Mouse (Mus musculus) c-Kit-negative CD71-positive TER-119-positive erythroid progenitor cells, embryonic 14.5 days (primary cell): ENCODE data around the gene P4hb.

Experiments used
- DNase-seq: peaks from one replicate; pipeline ENCODE4 v3.0.0-alpha.2; 2013; ENCODE audit warnings: low read depth, low spot score

The P4hb gene

DNA sequence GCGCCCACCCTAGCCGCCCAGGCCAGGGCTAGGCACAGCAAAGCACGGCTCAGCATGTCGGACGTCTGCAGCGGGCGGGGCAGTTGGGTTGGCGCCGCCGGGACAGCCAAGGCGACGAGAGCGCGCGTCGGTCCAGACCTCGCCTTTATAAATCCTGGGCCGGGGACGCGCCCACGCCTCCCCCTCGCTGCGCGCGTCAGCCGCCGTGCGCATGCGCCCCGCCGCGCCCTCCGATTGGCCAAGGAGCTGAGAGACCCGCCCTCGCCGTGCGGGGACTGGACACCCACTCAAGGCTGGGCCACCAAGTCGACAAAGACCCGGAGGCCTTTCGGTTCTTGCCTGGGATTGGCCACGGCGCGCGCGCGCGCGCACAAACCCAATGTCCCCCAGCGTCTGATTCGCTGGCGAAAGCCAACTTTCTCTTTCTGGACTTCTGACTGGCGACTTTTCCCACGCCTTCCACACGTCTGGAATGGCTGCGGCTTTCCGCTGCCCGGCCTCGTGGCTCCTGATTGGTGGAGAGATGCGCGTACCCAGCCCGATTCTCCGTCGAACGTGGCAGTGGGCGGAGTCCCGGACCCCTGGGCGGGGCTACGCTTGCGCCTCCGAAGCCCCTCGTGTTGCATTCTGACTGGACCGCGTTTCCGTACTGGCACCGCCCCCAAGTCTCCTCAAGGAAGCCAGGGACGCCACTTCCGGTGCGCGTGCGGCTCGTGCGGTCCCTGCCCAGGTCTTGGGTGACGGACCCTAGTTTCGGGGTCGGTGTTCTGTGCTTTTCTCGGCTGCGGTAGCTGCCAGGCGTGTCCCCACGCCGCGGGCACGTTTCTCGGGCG lies at the start of gene P4hb:
Gene P4hb, minus strand, starts transcription at position 502 of the 833 bp plus-strand sequence.
- peak; percentile 94 for DNase-seq

DNA sequence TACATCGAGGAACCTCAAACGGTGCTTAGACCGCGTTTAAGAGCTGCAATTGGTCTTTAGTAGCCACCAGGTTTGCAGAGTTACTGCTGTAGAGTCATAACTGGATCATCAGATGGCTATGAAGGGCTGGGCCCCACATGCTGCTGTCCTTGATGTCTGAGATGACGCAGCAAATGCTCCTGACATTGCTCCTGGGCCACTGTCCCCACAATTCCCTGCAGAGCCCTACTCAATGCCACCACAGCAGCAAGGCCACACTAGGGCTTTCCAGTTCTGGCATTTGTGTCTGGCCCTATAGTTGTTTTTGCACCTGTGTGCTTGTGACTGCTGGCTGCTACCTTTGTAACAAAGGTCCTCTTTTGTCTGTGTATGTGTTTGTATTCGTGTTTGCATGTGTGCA lies 49.8 kb upstream of the P4hb start:
- no peak for DNase-seq

DNA sequence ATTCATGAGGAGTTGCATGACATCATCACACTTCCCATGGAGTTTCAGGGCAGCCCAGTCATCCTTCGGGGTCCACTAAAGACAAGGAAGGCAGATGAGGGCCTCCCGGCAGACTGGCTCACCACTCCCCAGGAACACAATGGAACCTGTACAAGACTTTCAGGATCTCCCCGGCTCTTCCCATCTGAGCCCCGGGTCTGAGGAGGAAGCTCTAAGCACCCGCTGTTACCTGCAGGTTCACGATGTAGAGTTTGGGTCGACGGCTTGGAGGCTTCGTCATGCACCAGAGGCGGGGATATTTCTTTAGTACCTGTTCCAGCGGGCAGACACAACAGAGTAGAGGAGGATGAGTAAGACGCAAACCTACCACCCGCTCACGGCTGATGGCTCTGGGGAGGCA lies 47.1 kb upstream of the P4hb start:
- no peak for DNase-seq

DNA sequence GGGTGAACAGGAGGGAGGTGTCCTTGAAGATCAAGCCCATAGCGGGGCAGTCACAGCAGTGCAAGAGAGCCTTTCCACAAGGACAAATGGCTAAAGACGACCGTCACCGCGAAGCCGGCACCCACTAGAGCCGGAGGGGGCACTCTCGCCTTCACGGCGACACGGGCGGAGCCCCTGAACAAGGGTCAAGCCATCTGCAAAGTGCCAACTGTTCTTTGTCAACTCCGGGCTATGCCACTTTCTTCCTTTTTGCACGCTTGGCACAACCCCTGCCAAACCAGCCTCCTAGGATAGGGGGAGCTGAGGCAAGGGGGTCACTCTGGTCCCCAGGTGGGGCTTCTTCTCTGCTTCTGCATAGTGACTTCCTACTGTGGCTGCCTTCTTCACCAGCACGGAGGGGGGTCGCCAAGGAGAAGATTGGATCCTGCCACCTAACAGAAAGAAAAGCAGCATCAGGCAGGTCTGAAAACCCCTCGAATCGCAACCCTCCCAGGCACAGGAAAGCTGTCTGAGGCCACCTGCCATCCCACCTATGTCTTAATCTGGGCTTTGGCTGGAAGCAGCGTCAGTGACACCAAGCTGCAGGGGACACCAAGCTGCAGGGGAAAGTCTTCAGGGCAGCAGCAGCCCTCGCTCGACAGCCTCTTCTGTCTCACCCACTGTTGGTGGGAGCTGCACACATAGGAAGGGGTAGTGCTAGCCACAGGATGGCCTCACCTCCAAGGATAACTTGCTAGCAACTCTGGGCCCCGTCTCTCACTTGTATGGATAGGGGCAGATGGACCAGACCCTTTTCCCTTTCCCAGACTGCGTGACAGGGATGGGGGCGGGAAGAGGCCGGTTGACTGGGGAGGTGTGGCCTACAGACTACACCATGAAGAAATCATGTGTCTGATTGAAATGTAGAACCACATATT lies 45.8 kb upstream of the P4hb start:
- DNase-seq, result no peak

DNA sequence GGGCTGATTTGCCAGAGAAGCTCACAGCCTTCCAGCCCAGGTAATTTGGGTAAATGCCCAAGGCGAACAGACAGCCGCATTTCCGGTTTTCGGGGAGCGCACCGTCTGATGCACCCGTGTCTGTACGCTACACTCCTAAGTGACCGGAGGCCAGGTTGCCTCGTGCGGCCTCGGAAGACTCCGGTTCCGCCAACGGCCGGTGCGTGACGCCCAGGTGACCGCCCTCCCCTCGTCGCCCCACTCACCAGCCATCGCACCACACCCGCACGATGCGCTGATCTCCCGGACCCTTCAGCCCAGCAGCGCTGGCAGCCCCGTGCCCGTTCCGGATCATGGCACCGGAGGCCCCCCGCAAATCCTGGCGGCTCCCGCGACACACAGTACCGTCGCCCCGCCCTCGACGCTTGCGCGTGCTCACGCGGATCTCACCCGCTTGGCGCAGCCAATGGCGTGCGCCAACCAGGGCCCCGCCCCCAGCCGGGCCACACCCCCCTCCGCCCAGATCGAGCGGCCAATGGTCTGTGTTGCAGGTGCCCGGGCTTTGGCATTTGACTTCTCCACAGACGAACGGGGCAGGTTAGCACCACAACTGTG lies 44.6 kb upstream of the P4hb start, which contains the start of gene Pcyt2:
Gene Pcyt2, minus strand, starts transcription at position 418 of the 594 bp plus-strand sequence.
- DNase-seq, result peak; percentile 85

DNA sequence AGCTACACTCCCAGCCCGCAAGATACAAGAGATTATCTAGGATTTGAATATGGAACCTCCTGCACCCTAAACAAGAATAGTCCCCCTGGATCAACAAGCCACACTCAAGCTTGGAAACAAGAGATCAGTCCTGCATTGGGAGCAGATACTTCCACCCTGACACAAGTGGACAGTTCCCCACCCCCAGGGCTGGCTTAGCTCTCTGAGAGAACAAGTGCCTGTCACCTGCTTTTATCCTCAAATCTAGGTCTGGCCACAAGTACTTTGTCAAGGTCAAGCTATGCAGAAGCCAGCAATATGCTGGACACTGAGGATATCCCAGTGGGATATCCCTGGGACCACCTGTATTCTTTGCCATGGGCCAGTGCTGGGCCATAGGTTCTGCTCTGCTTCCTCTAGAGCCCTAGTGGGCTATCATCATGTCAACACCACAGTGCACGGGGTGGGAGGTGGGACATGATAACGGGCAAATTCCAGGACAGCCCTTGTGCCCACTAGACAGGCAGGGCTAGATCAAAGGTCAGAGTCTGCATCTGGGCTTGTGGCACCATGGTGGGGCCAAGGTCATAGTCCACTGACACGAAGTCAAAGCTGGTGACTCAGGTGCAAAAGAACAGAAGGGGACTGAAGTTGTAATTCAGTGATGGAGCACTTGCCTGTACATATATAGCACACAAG lies 43.7 kb upstream of the P4hb start:
- no peak for DNase-seq

DNA sequence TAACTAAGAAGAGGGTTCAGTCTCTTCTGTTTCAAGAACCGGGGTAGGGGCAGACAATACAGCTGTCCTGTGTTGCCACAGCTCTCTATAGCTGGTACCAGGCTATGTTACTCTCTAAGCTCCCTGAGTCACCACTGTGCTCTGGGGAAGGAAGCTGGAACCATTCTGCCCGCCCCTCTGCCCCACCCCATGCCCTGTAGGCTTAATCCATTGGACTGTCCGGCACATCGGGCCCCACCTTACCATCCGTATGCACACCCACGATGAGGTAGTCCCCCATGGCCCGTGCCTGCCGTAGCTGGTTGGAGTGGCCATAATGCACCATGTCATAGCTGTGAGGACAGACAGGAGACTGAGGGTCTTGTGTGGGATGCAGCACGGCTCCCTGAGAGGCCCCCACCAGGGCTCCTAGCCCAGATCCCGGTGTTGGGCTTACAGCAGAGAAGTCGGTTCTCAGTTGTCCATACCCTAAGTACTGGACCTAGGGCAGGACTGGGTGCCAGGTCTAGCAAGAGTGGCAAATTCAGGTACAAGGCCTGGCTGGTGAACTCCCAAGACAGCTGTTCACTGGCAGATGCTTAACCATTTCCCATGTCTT lies 42.7 kb upstream of the P4hb start:
- no peak for DNase-seq

DNA sequence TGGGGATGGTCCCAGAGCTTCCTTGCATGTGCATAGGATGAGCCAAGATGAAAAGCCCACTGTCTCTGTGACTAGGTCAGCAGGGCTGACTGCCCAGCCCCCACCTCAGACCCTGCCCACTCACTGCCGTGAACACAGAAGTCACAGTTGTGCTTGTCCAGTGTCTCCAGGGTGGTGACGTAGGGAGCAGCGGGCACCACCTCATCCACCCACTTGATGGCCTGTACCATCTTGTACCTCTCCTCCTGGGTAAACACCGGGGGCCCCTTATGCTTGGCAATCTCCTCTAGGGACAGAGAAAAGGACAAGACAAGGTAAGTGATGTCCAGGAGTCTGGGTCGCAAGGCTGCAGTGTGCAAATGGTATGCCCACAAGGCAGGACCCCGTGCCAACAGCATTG lies 42.1 kb upstream of the P4hb start:
- DNase-seq, result no peak

DNA sequence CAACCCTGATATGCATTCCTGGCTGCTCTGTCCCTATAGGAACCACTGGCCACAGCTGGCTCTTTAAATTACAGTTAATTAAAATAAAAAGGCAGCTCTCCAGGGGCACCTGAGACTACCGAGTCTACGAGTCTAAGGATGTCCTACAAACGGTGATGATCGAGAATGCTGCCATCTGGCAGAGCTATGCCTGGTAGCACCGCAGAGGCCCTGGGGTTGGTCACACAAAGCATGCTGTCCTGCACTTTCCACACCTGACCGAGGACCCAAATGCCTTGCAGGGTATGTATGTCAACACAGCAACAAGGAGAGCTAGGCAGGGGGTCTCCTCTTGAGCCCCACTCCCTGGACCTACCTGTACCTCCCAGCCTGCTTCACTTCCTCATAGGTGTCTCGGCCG lies 40.9 kb upstream of the P4hb start:
- DNase-seq, result no peak

DNA sequence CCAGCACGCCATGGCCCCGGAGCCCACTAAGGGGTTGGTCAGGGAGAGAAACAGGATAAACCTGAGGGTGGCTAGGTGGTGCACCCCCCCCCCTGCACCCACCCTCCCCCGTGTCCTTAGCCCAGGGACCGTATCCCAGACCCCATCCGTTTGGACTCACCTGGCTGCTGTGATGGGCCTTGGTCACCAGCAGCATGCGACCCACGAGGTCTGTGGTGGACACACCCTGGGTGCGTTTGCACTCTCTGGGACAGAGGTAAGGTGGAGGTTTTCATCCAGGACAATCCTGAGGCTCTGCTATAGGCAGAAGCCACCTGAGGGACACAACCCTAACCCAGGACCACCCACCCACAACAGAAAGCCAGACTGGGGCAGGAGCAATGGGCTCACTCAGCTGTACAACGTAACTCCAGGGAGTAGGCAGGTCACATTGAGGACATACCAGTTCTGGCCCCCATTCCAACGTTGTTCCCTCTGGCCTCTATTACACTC lies 40.5 kb upstream of the P4hb start:
- DNase-seq, result no peak

DNA sequence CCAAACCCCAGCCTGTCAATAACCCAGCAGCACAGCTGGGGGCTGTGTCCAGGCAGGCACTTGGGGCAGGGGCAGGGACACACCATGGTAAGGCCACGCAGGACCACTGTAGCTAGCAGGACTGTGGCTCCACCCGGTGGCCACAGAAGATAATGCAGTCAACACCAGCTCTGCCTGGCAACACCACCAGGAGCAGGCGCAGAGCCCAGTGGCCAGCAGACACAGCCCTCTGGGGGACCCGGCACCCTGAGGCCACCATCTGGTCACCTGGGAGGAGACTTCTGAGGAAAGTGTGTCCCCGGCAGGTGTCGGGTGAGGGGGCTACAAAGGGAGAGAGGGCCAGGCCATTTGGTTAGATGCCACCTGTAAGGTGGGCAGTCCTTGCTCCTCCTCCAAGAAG lies 39.7 kb upstream of the P4hb start:
- DNase-seq, result peak; percentile 54

DNA sequence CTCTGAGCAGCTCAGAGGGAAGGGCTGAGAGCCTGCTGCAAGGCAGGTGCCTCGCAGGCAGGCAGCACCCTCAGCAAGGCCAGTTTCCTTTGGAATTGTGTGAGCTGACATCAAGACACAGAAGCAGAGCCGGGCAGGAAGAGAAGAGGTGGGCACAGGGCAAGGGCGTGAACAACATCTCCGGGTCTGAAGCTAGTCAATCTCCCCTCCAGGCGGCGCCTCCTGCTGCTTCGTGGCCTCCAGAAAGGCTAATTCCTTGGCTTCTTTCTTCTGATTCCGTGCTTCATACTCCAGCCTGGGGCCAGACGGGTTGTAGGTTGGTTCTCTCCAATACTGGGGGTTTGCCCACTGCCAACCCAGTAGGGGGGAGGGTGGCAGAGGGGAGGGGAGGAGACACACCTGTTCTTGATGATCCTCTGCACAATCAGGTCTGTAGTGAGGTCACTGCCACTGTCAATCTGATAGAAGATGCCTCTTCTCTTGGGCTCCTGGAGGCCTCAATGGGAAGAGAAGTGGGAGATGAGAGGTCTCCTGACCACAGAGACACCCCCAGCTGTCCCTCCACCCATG lies 37.5 kb upstream of the P4hb start:
- DNase-seq, result no peak

DNA sequence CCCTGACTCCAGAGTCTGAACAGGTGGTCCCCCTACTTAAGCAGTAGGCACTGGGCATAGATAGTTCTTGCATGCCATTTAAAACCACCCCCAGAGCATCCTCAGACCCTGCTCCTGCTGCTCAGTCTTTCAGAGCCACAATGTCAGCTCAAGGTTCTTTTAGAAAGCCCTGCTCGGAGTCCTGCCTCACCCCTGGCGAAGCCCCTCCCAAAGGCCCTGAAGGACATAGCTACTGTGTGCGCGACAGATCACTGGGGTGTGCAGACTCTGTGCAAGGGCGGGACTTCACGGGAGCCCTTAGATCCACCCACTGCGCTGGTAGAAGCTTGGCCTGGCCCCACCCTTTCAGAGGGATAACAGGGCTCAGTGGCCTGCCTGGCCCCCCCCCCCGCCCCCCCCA lies 36.2 kb upstream of the P4hb start:
- DNase-seq, result no peak

DNA sequence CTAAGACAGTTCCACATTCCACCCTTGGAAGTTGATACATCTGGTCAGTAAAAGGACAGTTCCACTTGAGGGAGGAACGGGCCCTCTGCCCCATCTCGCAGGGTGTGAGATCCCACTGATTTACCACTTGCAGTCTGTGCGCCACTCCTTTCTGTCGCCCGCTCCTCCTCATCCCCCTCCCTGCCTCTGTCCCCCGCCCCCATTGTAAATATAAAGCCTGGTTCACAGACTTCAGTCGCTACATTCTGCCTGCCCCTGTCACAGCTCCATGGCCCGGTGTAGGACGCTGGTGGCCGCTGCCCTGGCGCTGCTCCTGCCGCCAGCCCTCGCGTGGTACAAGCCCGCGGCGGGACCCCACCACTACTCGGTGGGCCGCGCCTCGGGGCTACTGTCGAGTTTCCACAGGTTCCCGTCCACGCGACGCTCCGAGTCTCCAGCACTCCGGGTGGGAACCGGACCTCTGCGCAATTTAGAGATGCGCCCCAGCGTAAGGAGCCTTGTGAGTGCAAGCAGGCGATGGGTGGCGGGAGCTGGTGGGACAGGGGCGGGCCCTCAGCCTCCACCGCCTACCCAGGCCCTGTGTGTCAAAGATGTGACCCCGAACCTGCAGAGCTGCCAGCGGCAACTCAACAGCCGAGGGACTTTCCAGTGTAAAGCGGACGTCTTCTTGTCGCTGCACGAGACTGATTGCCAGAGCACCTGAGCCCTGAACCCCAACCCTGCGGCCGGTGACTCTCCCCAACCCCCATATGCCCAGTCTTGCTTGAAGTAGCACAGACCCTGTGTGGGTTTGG lies 35.4 kb upstream of the P4hb start, which contains the start of gene Npb:
Gene Npb, plus strand, starts transcription at position 237 of the 794 bp plus-strand sequence.
- no peak for DNase-seq

DNA sequence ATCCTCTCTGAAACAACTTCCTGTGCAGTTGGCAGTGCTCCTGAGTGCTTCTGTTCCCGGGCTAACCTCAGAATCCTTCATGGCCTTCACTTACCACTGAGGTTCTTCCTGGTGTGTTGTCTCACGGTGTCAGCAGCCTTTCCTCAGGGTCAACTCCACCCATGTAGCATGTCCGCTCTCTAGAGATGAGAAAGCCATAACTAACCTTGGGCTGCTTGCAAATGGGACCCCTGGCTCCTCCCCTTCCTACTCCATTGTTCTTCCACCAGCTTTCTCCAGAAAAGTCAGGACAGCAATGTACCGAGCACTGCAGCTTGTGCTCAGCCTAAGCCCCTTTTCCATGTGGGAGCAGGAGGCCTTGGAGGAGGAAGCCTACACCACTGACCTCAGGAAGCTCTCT lies 33.7 kb upstream of the P4hb start:
- DNase-seq, result no peak

DNA sequence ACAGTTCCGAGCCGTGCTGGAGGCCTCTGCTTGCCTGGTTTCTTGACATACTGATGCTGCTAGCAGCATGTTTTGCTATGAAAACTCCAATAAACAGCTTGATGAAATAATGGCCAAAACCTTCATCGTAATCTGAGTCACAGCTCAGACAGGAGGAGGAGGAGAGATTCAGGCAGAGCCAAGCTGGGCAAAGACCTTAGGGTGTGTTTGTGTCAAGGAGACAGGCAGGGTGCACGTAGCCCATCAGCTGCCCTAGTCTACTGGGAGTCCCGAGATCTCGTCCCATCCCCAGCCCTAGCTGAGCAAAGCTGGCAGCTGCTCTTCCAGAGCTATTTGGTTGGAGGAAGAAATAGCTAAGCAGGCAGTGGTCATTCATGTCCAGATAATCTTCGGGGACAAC lies 32.6 kb upstream of the P4hb start:
- DNase-seq, result no peak

DNA sequence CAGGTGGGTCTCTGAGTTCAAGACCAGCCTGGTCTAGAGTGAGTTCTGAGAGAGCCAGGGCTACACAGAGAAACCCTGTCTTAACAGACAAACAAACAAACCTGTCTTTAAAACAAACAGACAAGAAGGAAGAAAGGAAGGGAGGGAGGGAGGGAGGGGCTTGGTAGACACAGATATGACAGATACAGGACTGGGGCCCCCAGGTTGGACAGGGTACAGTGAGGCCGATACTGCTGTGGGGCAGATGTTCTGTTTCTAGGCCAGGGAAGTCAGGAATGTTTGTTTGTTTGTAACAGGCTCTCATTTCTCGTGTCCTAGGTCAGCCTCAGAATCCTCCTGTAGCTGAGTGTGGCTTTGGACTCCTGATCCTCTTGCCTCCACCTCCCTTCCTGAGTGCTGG lies 30.5 kb upstream of the P4hb start:
- no peak for DNase-seq

DNA sequence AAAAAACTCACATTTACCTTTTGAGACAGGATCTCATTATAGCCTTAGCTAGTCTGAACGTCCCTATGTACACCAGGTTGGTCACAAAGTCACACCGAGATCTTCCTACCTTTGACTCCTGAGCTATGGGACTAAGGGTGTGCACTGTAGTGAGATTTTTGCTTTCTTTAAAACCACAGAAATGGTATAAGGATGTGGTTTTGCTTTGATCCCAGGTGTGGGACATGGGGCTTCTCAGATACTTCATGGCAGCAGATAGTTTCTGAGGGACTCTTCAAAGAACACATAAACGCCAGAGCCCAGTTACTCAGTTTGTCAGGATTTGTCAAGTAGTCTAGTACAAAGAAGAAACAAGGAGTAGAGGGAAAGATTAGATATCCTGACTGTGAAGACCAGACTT lies 27.7 kb upstream of the P4hb start:
- DNase-seq, result no peak

DNA sequence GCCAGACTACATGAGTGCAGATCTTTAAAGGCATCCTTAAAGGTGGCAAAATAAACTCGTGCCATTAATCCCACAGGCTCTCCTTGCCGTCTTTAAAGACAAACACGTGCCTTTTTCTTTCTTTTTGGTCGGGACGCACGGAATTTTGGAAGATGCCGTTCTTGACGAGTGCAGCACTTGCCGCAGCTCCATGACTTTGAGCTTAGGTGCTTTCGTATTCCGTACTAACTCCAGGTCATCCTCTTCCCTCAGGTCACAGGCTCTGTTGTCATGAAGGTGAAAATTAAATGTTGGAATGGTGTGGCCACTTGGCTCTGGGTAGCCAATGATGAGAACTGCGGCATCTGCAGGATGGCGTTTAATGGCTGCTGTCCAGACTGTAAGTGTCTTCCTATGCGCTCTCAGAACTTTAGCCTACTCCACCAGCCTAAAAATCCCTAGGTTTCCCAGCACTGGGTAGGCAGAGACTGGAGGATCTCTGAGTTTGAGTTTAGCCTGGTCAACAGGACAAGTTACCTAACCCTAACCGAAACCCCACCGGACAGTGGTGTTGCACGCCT lies 26.0 kb upstream of the P4hb start:
- no peak for DNase-seq
